Mouse (Mus musculus) hindbrain, embryonic 12.5 days (tissue): ENCODE measurements around the gene Tpx2. TPM values are rescaled to one million over a fixed set of nuclear protein-coding genes. Genes with fewer than 3 reads are reported as not detected.

Experiments
- ATAC-seq: fragments of 200-750 bp; cut with Nextera tagmentation; 2 replicates; pipeline ENCODE4 v1.8.0; 2017; ENCODE audit warnings: moderate TSS enrichment; ENCODE audit not compliant: low FRiP score
- H3K27ac ChIP-seq: fragments of 300-500 bp; sonication (generic); 2 replicates; pipeline ENCODE4 v1.5.1; 2016; ENCODE audit warnings: mild to moderate bottlenecking
- H3K27me3 ChIP-seq: fragments of 300-500 bp; sonication (generic); 2 replicates; pipeline ENCODE4 v1.6.1; 2016; ENCODE audit warnings: mild to moderate bottlenecking
- H3K36me3 ChIP-seq: fragments of 300-500 bp; sonication (generic); 2 replicates; pipeline ENCODE4 v1.6.1; 2016; ENCODE audit warnings: mild to moderate bottlenecking
- H3K4me1 ChIP-seq: fragments of 300-500 bp; sonication (generic); 2 replicates; pipeline ENCODE4 v1.6.1; 2016
- H3K4me2 ChIP-seq: fragments of 300-500 bp; sonication (generic); replicated peaks from 2 replicates; pipeline ENCODE4 v1.6.1; 2016; ENCODE audit warnings: mild to moderate bottlenecking
- H3K4me3 ChIP-seq: fragments of 300-500 bp; sonication (generic); 2 replicates; pipeline ENCODE4 v1.5.1; 2016; ENCODE audit warnings: mild to moderate bottlenecking
- H3K9ac ChIP-seq: fragments of 300-500 bp; sonication (generic); 2 replicates; pipeline ENCODE4 v1.6.1; 2016; ENCODE audit warnings: mild to moderate bottlenecking, moderate library complexity
- H3K9me3 ChIP-seq: fragments of 300-500 bp; sonication (generic); replicated peaks from 2 replicates; pipeline ENCODE4 v1.6.1; 2016; ENCODE audit warnings: mild to moderate bottlenecking
- WGBS: fragments of 180-500 bp; shearing (Covaris S2); methylation state at CpG from one replicate; pipeline ENCODE4 v1.1.7; 2016; 5-methylcytosine and 5-hydroxymethylcytosine counted together
- polyA plus RNA-seq: library from polyadenylated mRNA; unstranded; fragments of >200 nt; fragmentation: Nextera tagmentation; extraction: Ambion mirVana; gene quantifications from 2 replicates; pipeline ENCODE4 v1.2.1, GENCODE M21; 2016

The Tpx2 gene
- polyA plus RNA-seq, 1 experiment from 2014 or later, result 81.5 TPM

GRCm38 (mm10) chr2:152813232-152813631 lies 34.5 kb upstream of the Tpx2 start:
- no peak overlapping the region for H3K27ac ChIP-seq
- H3K9ac ChIP-seq, result no peak overlapping the region
- no peaks in the 10 kb centered on the region for H3K9me3 ChIP-seq
- no peaks in the 10 kb centered on the region for H3K36me3 ChIP-seq
- 96% methylated on average over 1 of the region's 1 CpGs for WGBS
- H3K4me2 ChIP-seq, result no peak overlapping the region
- H3K4me1 ChIP-seq, result peaks cover 30% of the 10 kb centered on the region
- H3K4me3 ChIP-seq, result no peak overlapping the region
- ATAC-seq, result no peak
- H3K27me3 ChIP-seq, result no peaks in the 10 kb centered on the region

DNA sequence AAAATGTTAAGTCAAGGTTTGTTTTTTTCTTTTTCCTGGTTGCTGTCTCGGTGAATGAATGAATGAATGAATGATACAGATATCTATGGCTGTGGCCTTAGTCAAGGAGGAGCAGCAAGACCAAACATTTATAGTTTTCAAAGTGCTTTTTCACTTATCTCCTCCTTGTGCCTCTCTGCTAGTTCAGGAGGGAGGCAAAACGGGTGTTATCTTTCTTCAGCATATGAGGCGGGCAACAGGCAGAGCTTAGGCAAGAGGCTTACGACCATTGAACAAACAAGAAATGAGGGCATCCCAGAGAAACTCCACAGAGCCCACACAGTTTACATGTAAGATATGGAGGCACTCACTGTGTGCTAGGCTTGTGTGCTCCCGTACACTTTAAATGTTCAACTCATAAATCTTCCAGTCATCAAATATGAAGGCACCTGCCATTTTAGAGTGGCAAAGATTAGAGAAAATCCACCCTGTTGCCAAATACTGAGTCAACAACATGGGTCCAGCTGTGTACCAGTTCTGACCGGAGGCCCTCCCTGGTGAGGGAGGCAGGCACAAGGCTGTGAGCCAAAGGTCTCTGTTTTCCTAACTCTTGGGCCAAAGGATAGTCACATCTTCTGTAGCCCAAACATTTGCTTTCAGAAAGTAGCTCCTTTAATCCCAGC lies 33.4 kb upstream of the Tpx2 start:
- no peaks in the 10 kb centered on the region for H3K27me3 ChIP-seq
- peaks cover 37% of the 10 kb centered on the region for H3K4me1 ChIP-seq
- no peak overlapping the region for H3K4me2 ChIP-seq
- ATAC-seq, result no peak
- H3K36me3 ChIP-seq, result peaks cover 8% of the 10 kb centered on the region
- no peaks in the 10 kb centered on the region for H3K9me3 ChIP-seq
- H3K4me3 ChIP-seq, result no peak overlapping the region
- no peak overlapping the region for H3K27ac ChIP-seq
- no peak overlapping the region for H3K9ac ChIP-seq
- 87% methylated on average over 6 of the region's 6 CpGs for WGBS

DNA sequence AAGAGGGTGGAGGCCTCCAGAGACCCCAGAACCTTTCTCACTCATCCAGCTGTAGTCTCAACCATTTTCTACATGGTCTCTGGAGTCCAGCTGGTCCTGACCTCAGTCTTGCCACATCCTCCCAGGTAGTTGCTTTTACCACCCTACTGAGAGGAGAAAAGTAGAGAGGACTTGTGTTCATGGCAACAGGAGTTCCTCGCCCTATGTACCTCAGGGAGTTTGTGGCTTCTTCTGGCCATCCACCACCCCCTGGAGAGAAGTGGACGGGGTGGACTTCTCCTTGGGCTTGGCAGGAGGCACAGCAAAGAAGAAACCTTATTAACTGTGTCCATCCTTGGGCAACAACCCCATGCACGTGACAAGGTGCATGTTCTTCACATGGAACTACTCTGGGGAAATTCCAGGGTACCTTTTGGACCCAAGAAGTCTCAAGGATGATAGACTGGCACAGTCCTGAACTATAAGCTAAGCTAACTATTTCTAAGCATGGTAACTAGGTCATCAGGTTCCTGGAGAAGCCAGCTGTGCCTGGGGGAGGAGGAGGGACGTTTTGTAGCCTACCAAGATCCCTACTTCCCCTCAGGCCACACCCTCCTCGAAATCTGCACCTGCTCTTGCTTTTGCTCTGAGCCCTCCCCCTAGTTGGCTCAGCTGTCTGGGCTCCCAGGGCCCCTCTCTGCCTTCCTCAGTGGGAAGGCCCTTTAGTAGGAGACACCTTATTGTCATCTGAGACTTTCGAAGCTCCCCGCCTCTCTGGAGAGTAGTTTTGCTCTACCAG lies 31.7 kb upstream of the Tpx2 start:
- no peaks in the 10 kb centered on the region for H3K9me3 ChIP-seq
- H3K4me1 ChIP-seq, result peaks cover 53% of the 10 kb centered on the region
- peaks cover 18% of the 10 kb centered on the region for H3K36me3 ChIP-seq
- no peak overlapping the region for H3K27ac ChIP-seq
- ATAC-seq, result no peak
- no peak overlapping the region for H3K9ac ChIP-seq
- H3K4me3 ChIP-seq, result no peak overlapping the region
- no peaks in the 10 kb centered on the region for H3K27me3 ChIP-seq
- WGBS, result 66% methylated on average over 7 of the region's 7 CpGs
- H3K4me2 ChIP-seq, result no peak overlapping the region

- H3K4me1 ChIP-seq, result peaks cover 56% of the 10 kb centered on the region
- ATAC-seq, result no peak
- no peak overlapping the region for H3K4me2 ChIP-seq
- H3K4me3 ChIP-seq, result no peak overlapping the region
- no peaks in the 10 kb centered on the region for H3K27me3 ChIP-seq
- no peaks in the 10 kb centered on the region for H3K9me3 ChIP-seq
- peak overlapping the region; percentile 18; the same call in 1 of the 2 replicates for H3K27ac ChIP-seq
- no peak overlapping the region for H3K9ac ChIP-seq
- H3K36me3 ChIP-seq, result peaks cover 21% of the 10 kb centered on the region
- WGBS, result 84% methylated on average over 3 of the region's 3 CpGs
Measured at GRCm38 (mm10) chr2:152816657-152817348, 31.0 kb upstream of the Tpx2 start.

DNA sequence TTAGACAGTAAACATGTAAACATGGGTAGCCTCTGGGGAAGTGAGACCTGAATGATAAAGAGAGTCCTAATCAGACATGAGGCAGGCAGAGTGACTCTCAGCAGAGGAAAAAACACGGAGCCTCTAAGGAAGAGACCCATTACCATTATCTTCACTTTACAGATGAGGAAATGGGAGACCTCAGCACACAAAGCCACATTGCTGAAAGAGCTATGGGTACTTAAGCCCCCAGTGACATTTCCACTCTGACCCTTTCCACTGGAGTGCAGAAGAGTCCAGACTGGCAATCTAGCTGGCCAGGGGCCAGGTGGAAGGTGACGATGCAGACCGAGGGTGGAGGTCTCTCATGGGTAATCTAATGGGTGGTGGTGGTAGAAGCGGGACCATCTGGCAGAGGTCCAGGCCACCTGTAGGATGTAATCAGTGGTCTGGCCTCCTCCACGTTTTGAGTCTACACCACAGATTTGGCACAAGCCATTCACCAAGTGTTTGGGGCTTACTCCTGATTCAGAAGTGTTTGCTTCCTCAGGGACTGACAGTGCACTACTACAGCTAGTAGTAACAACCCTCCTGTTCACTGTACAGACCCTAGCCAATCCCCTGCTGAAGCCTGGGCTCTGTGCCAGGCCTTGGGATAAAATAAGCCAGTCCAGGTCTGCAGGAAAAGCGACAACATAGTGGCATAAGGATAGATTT lies 30.0 kb upstream of the Tpx2 start:
- H3K9me3 ChIP-seq, result no peaks in the 10 kb centered on the region
- no peak overlapping the region for H3K9ac ChIP-seq
- WGBS, result 66% methylated on average over 6 of the region's 6 CpGs
- no peak overlapping the region for H3K4me2 ChIP-seq
- H3K4me3 ChIP-seq, result no peak overlapping the region
- H3K4me1 ChIP-seq, result peaks cover 51% of the 10 kb centered on the region
- peaks cover 24% of the 10 kb centered on the region for H3K36me3 ChIP-seq
- peak overlapping the region; percentile 44 for H3K27ac ChIP-seq
- H3K27me3 ChIP-seq, result no peaks in the 10 kb centered on the region
- ATAC-seq, result peak; percentile 31; the same call in 1 of the 2 replicates

GRCm38 (mm10) chr2:152818679-152819078 lies 29.1 kb upstream of the Tpx2 start:
- Histone ChIP-seq H3K4me3 (no peak overlapping the region), H3K27ac (no peak overlapping the region), H3K36me3 (peaks cover 24% of the 10 kb centered on the region), H3K9ac (no peak overlapping the region), H3K4me1 (peaks cover 51% of the 10 kb centered on the region), H3K9me3 (no peaks in the 10 kb centered on the region), H3K4me2 (no peak overlapping the region), H3K27me3 (no peaks in the 10 kb centered on the region)
- WGBS, result 65% methylated on average over 5 of the region's 5 CpGs
- ATAC-seq, result no peak

- Histone ChIP-seq H3K4me1 (peaks cover 54% of the 10 kb centered on the region), H3K4me2 (no peak overlapping the region), H3K27me3 (no peaks in the 10 kb centered on the region), H3K4me3 (no peak overlapping the region), H3K9me3 (no peaks in the 10 kb centered on the region), H3K9ac (no peak overlapping the region), H3K36me3 (peaks cover 24% of the 10 kb centered on the region), H3K27ac (peak overlapping the region; percentile 60; the same call in 1 of the 2 replicates)
- ATAC-seq, result no peak
- WGBS, result 90% methylated on average over 3 of the region's 3 CpGs
Measured at GRCm38 (mm10) chr2:152819097-152819624, 28.6 kb upstream of the Tpx2 start.

- no peaks in the 10 kb centered on the region for H3K27me3 ChIP-seq
- no peak overlapping the region for H3K9ac ChIP-seq
- no peaks in the 10 kb centered on the region for H3K9me3 ChIP-seq
- no peak overlapping the region for H3K4me2 ChIP-seq
- peak overlapping the region; percentile 60; the same call in 1 of the 2 replicates for H3K27ac ChIP-seq
- 52% methylated on average over 4 of the region's 4 CpGs for WGBS
- H3K36me3 ChIP-seq, result peaks cover 24% of the 10 kb centered on the region
- H3K4me3 ChIP-seq, result no peak overlapping the region
- peaks cover 58% of the 10 kb centered on the region for H3K4me1 ChIP-seq
- ATAC-seq, result 0 out of 2 replicates have a peak, but pooled peaks have one; percentile 7
Measured at GRCm38 (mm10) chr2:152819926-152820325, 27.8 kb upstream of the Tpx2 start.

DNA sequence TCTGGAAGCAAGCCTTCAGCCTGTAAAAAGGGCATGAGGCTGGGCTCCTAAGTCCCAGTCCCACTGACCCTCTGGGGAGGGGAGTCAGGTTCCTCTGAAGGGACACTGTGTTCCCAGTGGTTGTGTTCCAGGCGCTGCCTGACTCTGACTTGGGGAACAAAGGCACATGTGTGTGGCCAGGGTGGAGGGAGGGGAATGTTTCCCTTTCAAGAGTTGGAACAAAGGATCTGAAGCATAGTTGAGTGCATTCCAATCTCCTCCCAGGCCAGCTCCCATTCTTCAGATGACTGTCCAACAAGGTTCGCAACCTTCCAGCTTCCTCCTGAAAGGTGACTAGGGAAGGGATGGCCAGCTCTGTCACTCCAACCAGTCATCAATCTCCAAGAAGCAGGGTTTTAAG lies 27.4 kb upstream of the Tpx2 start:
- WGBS, result 19% methylated on average over 2 of the region's 2 CpGs
- Histone ChIP-seq H3K9ac (no peak overlapping the region), H3K9me3 (no peaks in the 10 kb centered on the region), H3K27ac (peak overlapping the region; percentile 60; the same call in 1 of the 2 replicates), H3K27me3 (no peaks in the 10 kb centered on the region), H3K4me2 (no peak overlapping the region), H3K4me3 (no peak overlapping the region), H3K36me3 (peaks cover 24% of the 10 kb centered on the region), H3K4me1 (peaks cover 63% of the 10 kb centered on the region)
- ATAC-seq, result peak; percentile 56

GRCm38 (mm10) chr2:152821023-152821422 lies 26.7 kb upstream of the Tpx2 start:
- no peak for ATAC-seq
- H3K9ac ChIP-seq, result no peak overlapping the region
- no peak overlapping the region for H3K4me2 ChIP-seq
- H3K27me3 ChIP-seq, result no peaks in the 10 kb centered on the region
- no peaks in the 10 kb centered on the region for H3K9me3 ChIP-seq
- H3K27ac ChIP-seq, result peak overlapping the region; percentile 60; the same call in 1 of the 2 replicates
- peaks cover 69% of the 10 kb centered on the region for H3K4me1 ChIP-seq
- H3K36me3 ChIP-seq, result peaks cover 24% of the 10 kb centered on the region
- 46% methylated on average over 5 of the region's 5 CpGs for WGBS
- no peak overlapping the region for H3K4me3 ChIP-seq

GRCm38 (mm10) chr2:152821566-152821965 lies 26.2 kb upstream of the Tpx2 start:
- H3K4me3 ChIP-seq, result no peak overlapping the region
- no peaks in the 10 kb centered on the region for H3K9me3 ChIP-seq

More at GRCm38 (mm10) chr2:152821566-152821965, 26.2 kb upstream of the Tpx2 start:
- no peaks in the 10 kb centered on the region for H3K27me3 ChIP-seq
- peaks cover 24% of the 10 kb centered on the region for H3K36me3 ChIP-seq
- no peak for ATAC-seq
- H3K9ac ChIP-seq, result no peak overlapping the region
- H3K4me1 ChIP-seq, result peaks cover 70% of the 10 kb centered on the region
- H3K4me2 ChIP-seq, result no peak overlapping the region
- H3K27ac ChIP-seq, result no peak overlapping the region
